Mouse (Mus musculus) left cerebral cortex, postnatal 36 days (tissue): ENCODE measurements around the gene Pgr. TPM values are rescaled to one million over a fixed set of nuclear protein-coding genes. Genes with fewer than 3 reads are reported as not detected.

ENCODE experiments used
- total RNA-seq, 2 experiments: library from RNA; stranded (reverse); gene quantifications; 2 replicates each; pipeline ENCODE4 v1.2.3; 2021

The Pgr gene
- total RNA-seq, 2 experiments from 2014 or later, result 19.5 to 20.5 TPM

Other genes starting within 250 kb of the Pgr start
- 10 to 100 TPM; 12.5 to 12.7 TPM for gene Gm16485, start 72.0 kb downstream of the Pgr start, total RNA-seq